Mouse (Mus musculus): ENCODE data around the gene Olfr510. TPM values are rescaled to one million over a fixed set of nuclear protein-coding genes. Genes with fewer than 3 reads are reported as not detected.
"Not testable (repeated sequence)": the region's sequence is repeated elsewhere in the genome, so short reads cannot be mapped to it uniquely, and the experiment has no call there.

Gene Olfr510
- polyA plus RNA-seq (2015; fragmentation: Nextera tagmentation; extraction: Ambion mirVana) = not detected in 2 replicates

DNA sequence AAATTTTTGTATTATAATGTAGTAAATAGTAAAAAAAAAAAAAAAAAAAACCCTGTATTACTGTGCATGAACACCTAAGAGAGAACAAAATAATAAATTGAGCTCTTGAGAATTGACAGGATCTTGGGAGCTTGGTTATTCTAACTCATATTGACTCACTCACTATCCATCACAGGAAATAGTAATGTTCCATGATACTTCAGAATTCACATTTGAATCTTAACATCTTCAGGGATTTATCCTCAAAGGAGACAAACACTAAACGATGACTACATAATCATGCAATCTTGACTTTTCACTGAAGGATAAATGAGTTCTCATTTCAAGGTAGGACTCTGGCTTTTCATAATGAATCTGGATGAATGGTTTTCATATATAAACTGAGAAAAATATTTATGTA is at the start of gene Olfr510:
Gene Olfr510 (plus strand): TSS at position 301 of the 400 bp plus-strand sequence.
- WGBS = 80% methylated on average over 1 of the region's 1 CpGs
- H3K4me1 ChIP-seq = no peaks in the 10 kb centered on the region
- H3K27ac ChIP-seq = no peak within 1 kb of the TSS
- no peak within 1 kb of the TSS for H3K4me2 ChIP-seq
- H3K27me3 ChIP-seq = no peaks in the 10 kb centered on the region
- H3K36me3 ChIP-seq = no peaks in the 10 kb centered on the region
- H3K4me3 ChIP-seq = no peak within 1 kb of the TSS
- H3K9me3 ChIP-seq = no peaks in the 10 kb centered on the region
- H3K9ac ChIP-seq = no peak within 1 kb of the TSS
- ATAC-seq (ENCODE audit: borderline replicate concordance, extremely low read depth, low FRiP score, low TSS enrichment) = no peak

- H3K9me3 ChIP-seq; H3K4me1 ChIP-seq; H3K9ac ChIP-seq; H3K27me3 ChIP-seq; H3K4me2 ChIP-seq; H3K27ac ChIP-seq; ATAC-seq (ENCODE audit: borderline replicate concordance, extremely low read depth, low FRiP score, low TSS enrichment); H3K4me3 ChIP-seq; H3K36me3 ChIP-seq: not testable (repeated sequence)
- WGBS = 62% methylated on average over 3 of the region's 3 CpGs
These were observed 49.4 kb upstream of the Olfr510 start for GRCm38 (mm10) chr7:108616781-108617180.

DNA sequence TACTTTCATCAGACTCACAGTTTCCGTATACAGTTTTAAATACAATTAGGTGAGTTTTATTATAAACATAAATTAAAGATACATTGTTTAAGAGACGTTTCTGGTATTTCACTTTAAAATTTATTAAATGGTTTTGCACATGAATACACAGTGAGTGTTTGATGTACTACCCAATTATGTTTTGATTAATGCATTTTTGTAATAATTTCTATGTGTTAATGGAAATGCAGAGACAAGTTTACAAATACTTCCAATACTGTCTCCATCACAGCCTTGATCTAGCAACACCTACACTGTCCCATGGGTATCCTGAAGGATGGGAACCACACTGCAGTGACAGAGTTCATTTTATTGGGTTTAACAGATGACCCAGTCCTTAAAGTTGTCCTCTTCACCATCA is 44.7 kb upstream of the Olfr510 start, which contains the start of gene Olfr507:
Gene Olfr507 (plus strand): TSS at position 301 of the 400 bp plus-strand sequence.
- Histone ChIP-seq H3K36me3 (no peaks in the 10 kb centered on the region), H3K27ac (no peak within 1 kb of the TSS), H3K9ac (no peak within 1 kb of the TSS), H3K4me2 (no peak within 1 kb of the TSS), H3K27me3 (no peaks in the 10 kb centered on the region), H3K4me1 (no peaks in the 10 kb centered on the region), H3K4me3 (no peak within 1 kb of the TSS), H3K9me3 (no peaks in the 10 kb centered on the region)
- ATAC-seq (ENCODE audit: borderline replicate concordance, extremely low read depth, low FRiP score, low TSS enrichment) = no peak
- WGBS = 57% methylated on average over 2 of the region's 2 CpGs

DNA sequence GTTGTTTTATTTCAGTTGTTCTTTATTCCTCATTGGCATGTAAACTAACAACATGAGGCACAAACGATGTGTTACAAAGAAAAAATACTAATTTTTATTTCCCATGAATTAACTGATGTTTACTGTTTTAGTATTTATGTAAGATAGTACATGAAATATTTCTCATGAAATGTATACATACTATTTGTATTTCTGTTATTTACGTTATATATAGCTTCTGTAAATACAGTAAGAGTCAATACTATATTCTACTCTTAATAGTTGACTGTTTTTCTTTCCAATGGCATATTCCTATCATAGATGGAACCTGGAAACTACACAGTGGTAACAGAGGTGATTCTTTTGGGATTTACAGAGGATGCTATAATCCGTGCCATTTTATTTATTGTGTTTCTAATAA is 36.5 kb upstream of the Olfr510 start, which contains the start of gene Olfr508:
Gene Olfr508 (plus strand): TSS at position 301 of the 400 bp plus-strand sequence.
- no peaks in the 10 kb centered on the region for H3K27me3 ChIP-seq
- no peak for ATAC-seq (ENCODE audit: borderline replicate concordance, extremely low read depth, low FRiP score, low TSS enrichment)
- no peaks in the 10 kb centered on the region for H3K36me3 ChIP-seq
- WGBS = 72% methylated on average over 3 of the region's 3 CpGs
- no peaks in the 10 kb centered on the region for H3K9me3 ChIP-seq
- H3K9ac ChIP-seq = no peak within 1 kb of the TSS
- no peak within 1 kb of the TSS for H3K27ac ChIP-seq
- no peak within 1 kb of the TSS for H3K4me3 ChIP-seq
- H3K4me2 ChIP-seq = no peak within 1 kb of the TSS
- no peaks in the 10 kb centered on the region for H3K4me1 ChIP-seq

GRCm38 (mm10) chr7:108651806-108652205 is 14.4 kb upstream of the Olfr510 start, which contains the start of gene Olfr509:
Gene Olfr509 (minus strand): TSS chr7:108651906.
- no peaks in the 10 kb centered on the region for H3K36me3 ChIP-seq
- ATAC-seq (ENCODE audit: borderline replicate concordance, extremely low read depth, low FRiP score, low TSS enrichment) = no peak
- H3K27me3 ChIP-seq = no peaks in the 10 kb centered on the region
- no peak within 1 kb of the TSS for H3K4me3 ChIP-seq
- no peak within 1 kb of the TSS for H3K9ac ChIP-seq
- H3K4me1 ChIP-seq = no peaks in the 10 kb centered on the region
- no peak within 1 kb of the TSS for H3K4me2 ChIP-seq
- H3K27ac ChIP-seq = no peak within 1 kb of the TSS
- H3K9me3 ChIP-seq = no peaks in the 10 kb centered on the region

DNA sequence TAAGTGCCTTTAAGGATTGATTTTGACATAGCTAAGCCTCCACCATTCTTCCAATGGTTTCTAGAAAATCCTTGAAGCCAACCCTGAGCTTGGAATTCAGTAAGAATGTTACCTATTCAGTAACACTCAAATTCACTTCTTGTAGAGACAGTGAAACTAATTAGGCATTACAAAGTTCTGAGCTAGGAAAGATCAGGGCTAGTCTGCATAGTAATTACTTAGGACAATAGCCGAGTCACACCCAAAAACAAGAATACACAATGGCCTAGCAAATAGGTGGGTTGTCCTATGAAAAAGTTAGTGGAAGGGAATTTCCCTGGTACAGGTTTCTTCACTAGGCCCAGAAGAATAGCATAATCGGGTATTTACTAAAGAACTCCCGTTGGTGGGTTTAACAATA is 3.8 kb upstream of the Olfr510 start:
- Histone ChIP-seq H3K4me2 (no peak overlapping the region), H3K4me1 (no peaks in the 10 kb centered on the region), H3K4me3 (no peak overlapping the region), H3K27me3 (no peaks in the 10 kb centered on the region), H3K36me3 (no peaks in the 10 kb centered on the region), H3K9me3 (no peaks in the 10 kb centered on the region), H3K27ac (no peak overlapping the region), H3K9ac (no peak overlapping the region)
- WGBS = 87% methylated on average over 3 of the region's 3 CpGs
- no peak for ATAC-seq (ENCODE audit: borderline replicate concordance, extremely low read depth, low FRiP score, low TSS enrichment)

GRCm38 (mm10) chr7:108671058-108671457 is 4.8 kb downstream of the Olfr510 start:
- Histone ChIP-seq H3K36me3 (no peaks in the 10 kb centered on the region), H3K27me3 (no peaks in the 10 kb centered on the region), H3K9ac (no peak overlapping the region), H3K9me3 (no peaks in the 10 kb centered on the region), H3K4me3 (no peak overlapping the region), H3K4me2 (no peak overlapping the region), H3K4me1 (no peaks in the 10 kb centered on the region), H3K27ac (no peak overlapping the region)
- 53% methylated on average over 1 of the region's 1 CpGs for WGBS
- no peak for ATAC-seq (ENCODE audit: borderline replicate concordance, extremely low read depth, low FRiP score, low TSS enrichment)

GRCm38 (mm10) chr7:108678886-108679285 is 12.7 kb downstream of the Olfr510 start:
- no peak for ATAC-seq (ENCODE audit: borderline replicate concordance, extremely low read depth, low FRiP score, low TSS enrichment)
- Histone ChIP-seq H3K36me3 (no peaks in the 10 kb centered on the region), H3K27me3 (no peaks in the 10 kb centered on the region), H3K4me1 (no peaks in the 10 kb centered on the region), H3K9ac (no peak overlapping the region), H3K4me2 (no peak overlapping the region), H3K27ac (no peak overlapping the region), H3K9me3 (no peaks in the 10 kb centered on the region), H3K4me3 (no peak overlapping the region)
- WGBS = 79% methylated on average over 4 of the region's 4 CpGs

DNA sequence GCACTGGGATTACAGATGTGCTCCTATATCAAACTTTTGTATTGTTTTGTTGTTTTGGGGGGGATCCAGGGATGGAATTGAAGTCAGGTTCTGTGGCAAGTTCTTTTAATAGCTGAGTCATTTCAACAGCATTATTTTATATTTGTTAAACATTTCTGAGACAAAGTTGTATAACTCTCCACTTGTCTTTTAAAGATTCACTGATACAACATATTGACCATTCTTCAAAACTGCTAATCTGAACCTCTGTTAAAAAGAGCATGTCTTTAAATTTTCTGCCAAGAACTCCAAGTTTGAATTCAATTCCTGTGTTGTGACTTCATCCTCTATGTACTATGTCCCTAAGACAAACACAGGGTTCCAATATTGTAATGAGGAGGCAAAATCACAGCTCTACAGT is 46.8 kb downstream of the Olfr510 start, which contains the start of gene Olfr512:
Gene Olfr512 (plus strand): TSS at position 301 of the 400 bp plus-strand sequence.
- ATAC-seq (ENCODE audit: borderline replicate concordance, extremely low read depth, low FRiP score, low TSS enrichment) = no peak
- no peak within 1 kb of the TSS for H3K4me2 ChIP-seq
- no peaks in the 10 kb centered on the region for H3K4me1 ChIP-seq
- no peak within 1 kb of the TSS for H3K9ac ChIP-seq
- H3K36me3 ChIP-seq = no peaks in the 10 kb centered on the region
- no peak within 1 kb of the TSS for H3K27ac ChIP-seq
- H3K4me3 ChIP-seq = no peak within 1 kb of the TSS
- H3K9me3 ChIP-seq = no peaks in the 10 kb centered on the region
- no peaks in the 10 kb centered on the region for H3K27me3 ChIP-seq

Other genes with a start within 250 kb of the Olfr510 start
- gene Olfr497, start 246.0 kb upstream of the Olfr510 start, polyA plus RNA-seq (2015; fragmentation: Nextera tagmentation; extraction: Ambion mirVana) = not detected in 2 replicates
- not detected in 2 replicates for gene Olfr498, start 201.1 kb upstream of the Olfr510 start, polyA plus RNA-seq (2015; fragmentation: Nextera tagmentation; extraction: Ambion mirVana)
- gene Olfr502, start 141.4 kb upstream of the Olfr510 start, polyA plus RNA-seq (2015; fragmentation: Nextera tagmentation; extraction: Ambion mirVana) = not detected in 2 replicates
- gene Olfr503, start 121.9 kb upstream of the Olfr510 start, polyA plus RNA-seq (2015; fragmentation: Nextera tagmentation; extraction: Ambion mirVana) = not detected in 2 replicates
- gene Olfr504, start 100.6 kb upstream of the Olfr510 start, polyA plus RNA-seq (2015; fragmentation: Nextera tagmentation; extraction: Ambion mirVana) = not detected in 2 replicates
- not detected in 2 replicates for gene Olfr506, start 55.6 kb upstream of the Olfr510 start, polyA plus RNA-seq (2015; fragmentation: Nextera tagmentation; extraction: Ambion mirVana)
- gene Olfr507, start 44.6 kb upstream of the Olfr510 start, polyA plus RNA-seq (2015; fragmentation: Nextera tagmentation; extraction: Ambion mirVana) = not detected in 2 replicates
- not detected in 2 replicates for gene Olfr508, start 36.4 kb upstream of the Olfr510 start, polyA plus RNA-seq (2015; fragmentation: Nextera tagmentation; extraction: Ambion mirVana)
- gene Olfr509, start 14.5 kb upstream of the Olfr510 start, polyA plus RNA-seq (2015; fragmentation: Nextera tagmentation; extraction: Ambion mirVana) = not detected in 2 replicates
- gene Olfr512, start 46.9 kb downstream of the Olfr510 start, polyA plus RNA-seq (2015; fragmentation: Nextera tagmentation; extraction: Ambion mirVana) = not detected in 2 replicates
- not detected in 2 replicates for gene Olfr513, start 84.6 kb downstream of the Olfr510 start, polyA plus RNA-seq (2015; fragmentation: Nextera tagmentation; extraction: Ambion mirVana)
- not detected in 2 replicates for gene Olfr514, start 159.6 kb downstream of the Olfr510 start, polyA plus RNA-seq (2015; fragmentation: Nextera tagmentation; extraction: Ambion mirVana)
- gene Olfr516, start 184.1 kb downstream of the Olfr510 start, polyA plus RNA-seq (2015; fragmentation: Nextera tagmentation; extraction: Ambion mirVana) = not detected in 2 replicates
- gene Olfr517, start 206.0 kb downstream of the Olfr510 start, polyA plus RNA-seq (2015; fragmentation: Nextera tagmentation; extraction: Ambion mirVana) = not detected in 2 replicates
- gene Olfr518, start 218.6 kb downstream of the Olfr510 start, polyA plus RNA-seq (2015; fragmentation: Nextera tagmentation; extraction: Ambion mirVana) = not detected in 2 replicates
- gene Olfr519, start 228.0 kb downstream of the Olfr510 start, polyA plus RNA-seq (2015; fragmentation: Nextera tagmentation; extraction: Ambion mirVana) = not detected in 2 replicates